Mouse (Mus musculus) ES-Bruce4 (cell line): ENCODE results near the gene Gm49318. TPM values are rescaled to one million over a fixed set of nuclear protein-coding genes. Genes with fewer than 3 reads are reported as not detected.
A peak's percentile ranks its signal among the peaks of the same experiment; 100 is the strongest.

ENCODE experiments used
- H3K27ac ChIP-seq: 2 replicates; pipeline ENCODE4 v1.5.1; 2012; ENCODE audit warnings: low read length, inconsistent platforms; ENCODE audit not compliant: insufficient read depth
- H3K27me3 ChIP-seq: 2 replicates; pipeline ENCODE4 v1.6.1; 2012; ENCODE audit warnings: mild to moderate bottlenecking, low read length, inconsistent platforms; ENCODE audit not compliant: control insufficient read depth, poor library complexity, insufficient read depth, severe bottlenecking
- H3K36me3 ChIP-seq: 2 replicates; pipeline ENCODE4 v1.6.1; 2012; ENCODE audit warnings: inconsistent platforms, mild to moderate bottlenecking, low read length, moderate library complexity; ENCODE audit not compliant: control insufficient read depth, poor library complexity, insufficient read depth, severe bottlenecking
- H3K4me1 ChIP-seq: one replicate; pipeline ENCODE4 v1.8.1; 2011; ENCODE audit warnings: low read length; ENCODE audit not compliant: control insufficient read depth, insufficient read depth
- H3K4me3 ChIP-seq: 2 replicates; pipeline ENCODE4 v1.5.1; 2011; ENCODE audit warnings: low read depth, mild to moderate bottlenecking, low read length
- H3K9ac ChIP-seq: 2 replicates; pipeline ENCODE4 v1.6.1; 2012; ENCODE audit warnings: low read depth, mild to moderate bottlenecking, inconsistent platforms; ENCODE audit not compliant: poor library complexity, severe bottlenecking
- H3K9me3 ChIP-seq: replicated peaks from 2 replicates; pipeline ENCODE4 v1.6.1; 2012; ENCODE audit warnings: mild to moderate bottlenecking, low read length, inconsistent platforms; ENCODE audit not compliant: control insufficient read depth, poor library complexity, insufficient read depth, severe bottlenecking
- CTCF ChIP-seq: IDR thresholded peaks from one replicate; pipeline ENCODE4 v1.8.1; 2011; ENCODE audit warnings: low read depth, low read length
- EP300 ChIP-seq: IDR thresholded peaks from 2 replicates; pipeline ENCODE4 v1.6.1; 2011; ENCODE audit warnings: low read depth, low read length; ENCODE audit not compliant: insufficient read depth
- POLR2A ChIP-seq: IDR thresholded peaks from one replicate; pipeline ENCODE4 v1.8.1; 2011; ENCODE audit warnings: low read length; ENCODE audit not compliant: insufficient read depth
- polyA plus RNA-seq: library from polyadenylated mRNA; stranded (reverse); fragments of >200 nt; gene quantifications from 2 replicates; pipeline ENCODE4 v1.2.4, GENCODE M21; 2011; ENCODE audit warnings: low read depth; ENCODE audit not compliant: missing spikeins, insufficient read depth, insufficient read length

Gm49318 gene
- polyA plus RNA-seq, 1 experiment: not detected

DNA sequence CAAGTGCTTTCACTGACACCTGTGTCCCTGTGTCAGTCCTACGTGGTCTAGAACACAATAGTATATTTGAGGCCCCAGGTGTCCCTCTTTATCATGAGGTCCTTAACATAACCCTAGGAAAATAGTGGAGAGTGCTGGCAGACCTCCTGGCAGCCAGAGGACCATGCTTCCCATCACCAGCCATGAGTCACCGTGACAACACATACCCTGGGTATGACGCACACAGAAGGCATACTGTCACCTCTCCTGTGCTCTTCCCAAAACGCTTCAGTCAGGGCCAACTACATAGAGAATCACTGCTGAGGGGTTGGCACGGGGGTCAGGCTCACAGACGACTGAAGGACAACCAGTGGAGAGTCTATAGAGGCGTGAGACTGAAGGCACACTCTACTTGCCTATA is 18.9 kb upstream of the Gm49318 start:
- Histone ChIP-seq H3K27ac (no peak overlapping the region), H3K27me3 (no peaks in the 10 kb centered on the region), H3K4me3 (no peak overlapping the region), H3K36me3 (no peaks in the 10 kb centered on the region), H3K4me1 (peaks cover 3% of the 10 kb centered on the region), H3K9ac (no peak overlapping the region), H3K9me3 (no peaks in the 10 kb centered on the region)
- no peak for TF ChIP-seq CTCF
- no peak for TF ChIP-seq POLR2A
- no peak for TF ChIP-seq EP300

DNA sequence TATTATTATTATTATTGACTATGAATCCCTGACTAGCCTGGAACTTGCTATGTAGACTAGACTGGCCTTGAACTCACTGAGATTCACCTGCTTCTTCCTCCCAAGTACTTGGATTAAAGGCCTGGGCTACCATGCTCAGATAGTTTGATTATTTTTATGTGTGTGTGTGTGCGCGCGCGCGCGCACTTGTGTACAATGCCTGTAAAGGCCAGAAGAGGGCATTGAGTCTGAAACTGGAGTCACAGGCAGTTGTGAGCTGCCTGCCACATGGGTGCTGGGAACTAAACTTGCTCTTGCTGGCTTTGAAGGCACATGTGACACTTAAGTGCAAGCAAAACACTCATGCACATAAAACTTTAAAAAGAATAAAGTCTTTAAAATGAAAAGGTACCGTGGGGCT is 18.2 kb upstream of the Gm49318 start:
- Histone ChIP-seq H3K27me3 (no peaks in the 10 kb centered on the region), H3K4me1 (peaks cover 3% of the 10 kb centered on the region), H3K4me3 (no peak overlapping the region), H3K9me3 (no peaks in the 10 kb centered on the region), H3K36me3 (no peaks in the 10 kb centered on the region), H3K9ac (no peak overlapping the region), H3K27ac (no peak overlapping the region)
- no peak for TF ChIP-seq EP300
- no peak for TF ChIP-seq POLR2A
- TF ChIP-seq CTCF: no peak

- no peak overlapping the region for H3K4me3 ChIP-seq
- H3K27me3 ChIP-seq: no peaks in the 10 kb centered on the region
- TF ChIP-seq POLR2A (no peak), CTCF (no peak), EP300 (no peak)
- no peak overlapping the region for H3K9ac ChIP-seq
- H3K4me1 ChIP-seq: no peaks in the 10 kb centered on the region
- no peaks in the 10 kb centered on the region for H3K36me3 ChIP-seq
- H3K9me3 ChIP-seq: no peaks in the 10 kb centered on the region
- H3K27ac ChIP-seq: no peak overlapping the region
Observed at GRCm38 (mm10) chr9:22087034-22087618, 16.1 kb upstream of the Gm49318 start.

- H3K27ac ChIP-seq: no peak overlapping the region
- H3K9ac ChIP-seq: peak overlapping the region; percentile 58
- no peak for TF ChIP-seq CTCF
- TF ChIP-seq POLR2A: no peak
- TF ChIP-seq EP300: no peak
Observed at GRCm38 (mm10) chr9:22086012-22086411, 15.0 kb upstream of the Gm49318 start.

GRCm38 (mm10) chr9:22085022-22085834 is 14.2 kb upstream of the Gm49318 start, which contains the start of gene Ecsit:
Gene Ecsit (minus strand): TSS chr9:22085438.
- Histone ChIP-seq H3K27ac (no peak within 1 kb of the TSS), H3K4me1 (no peaks in the 10 kb centered on the region), H3K9ac (peak within 1 kb of the TSS; percentile 58), H3K4me3 (peak within 1 kb of the TSS; percentile 89), H3K9me3 (no peaks in the 10 kb centered on the region), H3K27me3 (no peaks in the 10 kb centered on the region), H3K36me3 (no peaks in the 10 kb centered on the region)
- TF ChIP-seq EP300: no peak
- peak; percentile 71 for TF ChIP-seq POLR2A

More at GRCm38 (mm10) chr9:22086012-22086411, 15.0 kb upstream of the Gm49318 start:
- Histone ChIP-seq H3K4me3 (peak overlapping the region; percentile 89), H3K27me3 (no peaks in the 10 kb centered on the region), H3K9me3 (no peaks in the 10 kb centered on the region), H3K36me3 (no peaks in the 10 kb centered on the region), H3K4me1 (no peaks in the 10 kb centered on the region)

GRCm38 (mm10) chr9:22084667-22085021 is 13.6 kb upstream of the Gm49318 start:
- Histone ChIP-seq H3K27ac (no peak overlapping the region), H3K4me3 (peak overlapping the region; percentile 84), H3K4me1 (no peaks in the 10 kb centered on the region)

More at GRCm38 (mm10) chr9:22084667-22085021, 13.6 kb upstream of the Gm49318 start:
- Histone ChIP-seq H3K9me3 (no peaks in the 10 kb centered on the region), H3K27me3 (no peaks in the 10 kb centered on the region), H3K36me3 (no peaks in the 10 kb centered on the region), H3K9ac (peak overlapping the region; percentile 58)
- TF ChIP-seq CTCF: no peak
- no peak for TF ChIP-seq EP300
- no peak for TF ChIP-seq POLR2A
